Mouse (Mus musculus): ENCODE measurements around the gene Cct2.

GRCm38 (mm10) chr10:117062894-117063253, 740 bp downstream of the Cct2 start:
- TF ChIP-seq CTCF (IDR thresholded peaks at IDR 0.05; ENCODE audit: borderline replicate concordance, extremely low read depth, insufficient read depth, insufficient read length), result no peak
- TF ChIP-seq POLR2A (IDR thresholded peaks at IDR 0.05; ENCODE audit: borderline replicate concordance, extremely low read depth, insufficient read depth, insufficient read length, poor library complexity, severe bottlenecking), result no peak
